Comparison of ENCODE assay signal across 19 mouse cellular contexts in the genomic region with DNA sequence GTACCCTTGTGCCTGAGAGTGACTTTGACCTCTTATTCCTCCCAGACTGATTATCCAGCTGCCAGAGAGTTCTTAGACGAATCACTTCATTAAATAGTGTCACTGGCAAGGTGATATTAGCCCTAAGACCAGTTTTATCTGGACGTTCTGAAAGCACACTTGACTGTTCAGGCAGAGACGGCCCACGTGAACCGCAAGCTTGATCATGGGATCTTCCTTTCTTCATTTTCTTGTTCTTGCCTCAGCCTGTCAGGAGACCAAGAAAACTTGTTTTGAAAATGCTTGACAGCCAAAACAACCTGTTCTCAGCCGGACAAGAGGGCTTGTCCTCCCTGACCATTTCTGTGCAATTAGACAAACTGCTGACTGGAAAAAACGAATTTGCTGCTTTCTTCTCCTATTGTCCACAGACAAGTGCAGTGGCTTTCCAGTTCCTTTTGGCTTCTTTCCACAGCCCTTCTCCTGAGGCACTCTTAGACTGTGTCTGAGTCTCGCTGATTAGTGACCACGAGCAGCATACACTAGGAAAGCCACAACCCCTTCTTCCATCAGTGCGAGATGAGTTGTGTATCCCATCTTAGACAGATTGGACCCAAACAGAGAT.
DNase-seq lines count a peak whose midpoint lies in the region; ATAC-seq lines count a peak whose summit lies in the region.
"Had no signal": no experiment of that assay in that cellular context is flagged by ENCODE, and none has a peak within 500 bp of the region (broad histone marks: within the 10 kb centered on the region; RNA-seq: fewer than 3 reads in every experiment).

No protein-coding gene starts in this region.

- H3K9ac ChIP-seq in heart, embryonic 13.5 days: peak overlapping the region; percentile 38; the same call in 1 of the 2 replicates
- H3K9ac ChIP-seq: hindbrain, embryonic 13.5 days; limb, embryonic 15.5 days; lung, embryonic 14.5 days; midbrain, embryonic 15.5 days had no signal

- H3K4me3 ChIP-seq in heart, embryonic 13.5 days: no peak overlapping the region
- no peak overlapping the region for H3K4me3 ChIP-seq in hindbrain, embryonic 10.5 days
- H3K4me3 ChIP-seq: erythroblast, embryonic 14.5 days; hindbrain, embryonic 13.5 days; limb, embryonic 15.5 days; midbrain, embryonic 15.5 days had no signal

- no peaks in the 10 kb centered on the region for H3K27me3 ChIP-seq in heart, embryonic 13.5 days (replicated peaks)
- H3K27me3 ChIP-seq in hindbrain, embryonic 10.5 days (ENCODE audit: insufficient read depth, poor library complexity, severe bottlenecking): no peaks in the 10 kb centered on the region
- H3K27me3 ChIP-seq: hindbrain, embryonic 13.5 days; limb, embryonic 15.5 days; midbrain, embryonic 15.5 days had no signal

- no peak for ATAC-seq in heart, embryonic 13.5 days (ENCODE audit: extremely low read depth, insufficient number of reproducible peaks, low FRiP score, low TSS enrichment)
- ATAC-seq: forebrain, embryonic 14.5 days; intestine, postnatal 0 days; midbrain, embryonic 15.5 days had no signal

- DNase-seq in gastrocnemius, adult 18-20 months (ENCODE audit: low spot score): peak; percentile 51
- DNase-seq in gastrocnemius, adult 8-10 months (ENCODE audit: low spot score in 2 of 2): no peak
- DNase-seq in kidney, postnatal 10 days: peak; percentile 13
- DNase-seq in kidney, adult 9 months: no peak
- DNase-seq in 416B (ENCODE audit: low read depth): peak; percentile 72
- DNase-seq in layer of hippocampus, adult 8-10 months (ENCODE audit: low spot score in 2 of 2): no peak
- no peak for DNase-seq in hindbrain, embryonic 10.5 days (ENCODE audit: low spot score)
- DNase-seq: adrenal gland, postnatal 25 days; cerebellum, adult 18-20 months; cerebellum, postnatal 36 days; lung, embryonic 14.5 days; thymus, postnatal 14 days had no signal

- 54% methylated on average over 10 of the region's 10 CpGs for WGBS in heart, embryonic 13.5 days
- WGBS in hindbrain, embryonic 10.5 days: 85% methylated on average over 10 of the region's 10 CpGs

- peaks cover 41% of the 10 kb centered on the region for H3K4me1 ChIP-seq in heart, embryonic 13.5 days
- 0 out of 2 replicates have a peak, but pooled peaks cover 3% of the 10 kb centered on the region for H3K4me1 ChIP-seq in hindbrain, embryonic 10.5 days (replicated peaks)
- H3K4me1 ChIP-seq: hindbrain, embryonic 13.5 days; midbrain, embryonic 15.5 days had no signal

- no peaks in the 10 kb centered on the region for H3K9me3 ChIP-seq in heart, embryonic 13.5 days
- no peaks in the 10 kb centered on the region for H3K9me3 ChIP-seq in hindbrain, embryonic 10.5 days
- H3K9me3 ChIP-seq: hindbrain, embryonic 13.5 days; limb, embryonic 15.5 days; midbrain, embryonic 15.5 days had no signal

- no peak overlapping the region for H3K27ac ChIP-seq in heart, embryonic 13.5 days (replicated peaks)
- no peak overlapping the region for H3K27ac ChIP-seq in hindbrain, embryonic 10.5 days
- H3K27ac ChIP-seq: hindbrain, embryonic 13.5 days; midbrain, embryonic 15.5 days had no signal

- no peaks in the 10 kb centered on the region for H3K36me3 ChIP-seq in heart, embryonic 13.5 days
- H3K36me3 ChIP-seq in hindbrain, embryonic 10.5 days: no peaks in the 10 kb centered on the region
- H3K36me3 ChIP-seq: hindbrain, embryonic 13.5 days; limb, embryonic 15.5 days; midbrain, embryonic 15.5 days had no signal

- H3K4me2 ChIP-seq in heart, embryonic 13.5 days: no peak overlapping the region
- H3K4me2 ChIP-seq: hindbrain, embryonic 13.5 days; limb, embryonic 15.5 days; lung, embryonic 14.5 days; midbrain, embryonic 15.5 days had no signal

Comparison
In these comparisons a context has a peak if more than half of its experiments do, and no peak if none do; other contexts are left out.
1. DNase-seq: peak in gastrocnemius, adult 18-20 months (single experiment), kidney, postnatal 10 days (single experiment) and 416B (single experiment); none in gastrocnemius, adult 8-10 months (0 of 2), kidney, adult 9 months (single experiment), layer of hippocampus, adult 8-10 months (0 of 2) and hindbrain, embryonic 10.5 days (single experiment).